Mouse (Mus musculus) liver, postnatal 0 days (tissue): ENCODE data around the gene Espl1. TPM values are rescaled to one million over a fixed set of nuclear protein-coding genes. Genes with fewer than 3 reads are reported as not detected.

Source experiments
- ATAC-seq: fragments of 200-750 bp; cut with Nextera tagmentation; 2 replicates; pipeline ENCODE4 v1.8.0; 2017; ENCODE audit warnings: mild to moderate bottlenecking, moderate library complexity
- DNase-seq: peaks from one replicate; pipeline ENCODE4 v3.0.0-alpha.2; 2016
- H3K27ac ChIP-seq: fragments of 300-500 bp; sonication (generic); 2 replicates; pipeline ENCODE4 v1.5.1; 2014; ENCODE audit warnings: antibody characterized with exemption, moderate library complexity, mild to moderate bottlenecking, low read depth
- H3K27me3 ChIP-seq: fragments of 300-500 bp; sonication (generic); 2 replicates; pipeline ENCODE4 v1.6.1; 2014; ENCODE audit warnings: low read length, control low read depth, mixed read lengths; ENCODE audit not compliant: insufficient read depth
- H3K36me3 ChIP-seq: fragments of 300-500 bp; sonication (generic); replicated peaks from 2 replicates; pipeline ENCODE4 v1.6.1; 2014; ENCODE audit warnings: mild to moderate bottlenecking, control low read depth, low read length, moderate library complexity, mixed read lengths; ENCODE audit not compliant: insufficient read depth
- H3K4me1 ChIP-seq: fragments of 300-500 bp; sonication (generic); 2 replicates; pipeline ENCODE4 v1.6.1; 2014; ENCODE audit warnings: antibody characterized with exemption, mild to moderate bottlenecking, control low read depth; ENCODE audit not compliant: insufficient read depth
- H3K4me2 ChIP-seq: fragments of 300-500 bp; sonication (generic); 2 replicates; pipeline ENCODE4 v1.6.1; 2014; ENCODE audit warnings: low read depth, mild to moderate bottlenecking, low read length, moderate library complexity, mixed read lengths
- H3K4me3 ChIP-seq: fragments of 300-500 bp; sonication (generic); 2 replicates; pipeline ENCODE4 v1.5.1; 2014; ENCODE audit warnings: low read depth, low read length
- H3K9ac ChIP-seq: fragments of 300-500 bp; sonication (generic); replicated peaks from 2 replicates; pipeline ENCODE4 v1.6.1; 2014; ENCODE audit warnings: mild to moderate bottlenecking, moderate library complexity
- H3K9me3 ChIP-seq: fragments of 300-500 bp; sonication (generic); 2 replicates; pipeline ENCODE4 v1.6.1; 2016; ENCODE audit warnings: mild to moderate bottlenecking, control low read depth, low read length, mixed read lengths
- CTCF ChIP-seq: sonication (generic); IDR thresholded peaks from 2 replicates; pipeline ENCODE4 v1.5.1; 2016; ENCODE audit warnings: antibody characterized with exemption, low read depth
- EP300 ChIP-seq: IDR thresholded peaks from 2 replicates; pipeline ENCODE4 v1.6.1; 2016; ENCODE audit warnings: antibody characterized with exemption, low read depth, mild to moderate bottlenecking
- WGBS: fragments of 180-500 bp; shearing (Covaris S2); extraction: QIAGEN DNeasy Blood & Tissue Kit; methylation state at CpG from one replicate; pipeline ENCODE4 v1.1.7; 2014; ENCODE audit not compliant: insufficient replicate concordance; 5-methylcytosine and 5-hydroxymethylcytosine counted together
- polyA plus RNA-seq: library from polyadenylated mRNA; unstranded; fragments of >200 nt; fragmentation: Nextera tagmentation; extraction: Ambion mirVana; gene quantifications from 2 replicates; pipeline ENCODE4 v1.2.1, GENCODE M21; 2015

Gene Espl1
- polyA plus RNA-seq, 1 experiment from 2014 or later = 7.3 TPM

DNA sequence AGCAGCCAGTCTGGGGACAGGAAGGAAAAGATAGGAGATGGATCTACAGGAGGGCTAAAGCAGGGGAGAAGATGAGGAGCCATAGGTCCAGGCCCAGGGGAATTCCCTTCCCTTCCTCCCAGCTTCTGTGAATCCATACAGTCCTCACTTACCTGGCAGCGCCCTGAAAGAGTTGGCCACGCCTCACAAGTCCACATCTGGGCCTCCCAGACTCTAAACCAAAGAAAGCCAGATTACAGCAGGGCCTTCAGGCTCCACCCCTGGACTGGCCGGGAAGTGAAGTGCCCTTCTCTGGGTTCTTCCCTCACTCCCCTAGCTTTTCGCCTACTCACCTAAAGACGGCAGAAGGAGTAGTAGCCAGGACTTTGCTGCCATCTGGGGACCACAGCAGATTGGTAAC lies 43.5 kb downstream of the Espl1 start:
- no peak for ATAC-seq
- DNase-seq = no peak
- TF ChIP-seq EP300 = no peak
- no peak for TF ChIP-seq CTCF
- no peak overlapping the region for H3K27ac ChIP-seq
- no peaks in the 10 kb centered on the region for H3K27me3 ChIP-seq
- no peak overlapping the region for H3K4me3 ChIP-seq
- peaks cover 45% of the 10 kb centered on the region for H3K36me3 ChIP-seq
- 65% methylated on average over 5 of the region's 5 CpGs for WGBS
- no peaks in the 10 kb centered on the region for H3K9me3 ChIP-seq
- no peak overlapping the region for H3K9ac ChIP-seq
- no peaks in the 10 kb centered on the region for H3K4me1 ChIP-seq
- H3K4me2 ChIP-seq = no peak overlapping the region

DNA sequence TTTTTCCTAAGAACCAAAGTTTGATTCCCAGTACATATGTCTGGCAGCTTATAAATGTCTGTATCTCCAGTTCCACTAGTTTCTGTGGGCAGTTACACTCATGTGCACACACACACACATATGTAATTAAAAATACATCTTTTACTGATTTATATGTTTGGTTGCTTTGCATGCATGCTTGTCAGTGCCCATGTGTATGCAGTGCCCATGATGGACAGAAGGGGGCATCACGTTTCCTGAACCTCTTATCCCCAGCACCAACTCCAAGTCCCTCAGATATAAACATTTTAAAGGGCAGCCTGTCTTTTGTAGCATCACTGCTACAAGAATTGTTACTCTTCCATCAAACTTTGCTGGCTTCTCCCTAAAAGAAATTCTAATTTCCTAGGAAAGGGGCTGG lies 45.5 kb downstream of the Espl1 start:
- Histone ChIP-seq H3K9ac (no peak overlapping the region), H3K4me1 (no peaks in the 10 kb centered on the region), H3K36me3 (peaks cover 45% of the 10 kb centered on the region), H3K4me3 (no peak overlapping the region), H3K9me3 (no peaks in the 10 kb centered on the region), H3K27me3 (no peaks in the 10 kb centered on the region), H3K4me2 (no peak overlapping the region), H3K27ac (no peak overlapping the region)
- 6% methylated on average over 1 of the region's 1 CpGs for WGBS
- ATAC-seq = no peak
- TF ChIP-seq CTCF (peak; percentile 78), EP300 (no peak)
- peak; percentile 63 for DNase-seq

DNA sequence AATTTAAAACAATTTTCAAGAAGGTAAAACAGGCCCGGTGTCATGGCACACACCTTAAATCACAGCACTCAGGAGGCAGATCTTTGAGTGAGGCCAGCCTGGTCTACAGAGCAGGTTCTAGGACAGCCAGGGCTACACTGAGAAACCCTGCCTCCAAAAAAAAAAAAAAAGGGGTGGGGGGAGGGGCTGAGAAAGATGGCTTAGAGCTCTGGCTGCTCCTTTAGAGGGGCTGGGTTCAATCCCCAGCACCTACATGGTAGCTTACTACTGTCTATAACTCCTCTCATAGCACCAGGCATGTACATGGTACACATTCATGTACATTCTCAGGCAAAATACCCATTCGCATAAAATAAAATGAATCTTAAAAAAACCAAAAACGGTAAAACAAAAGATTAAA lies 48.4 kb downstream of the Espl1 start:
- 91% methylated on average over 3 of the region's 3 CpGs for WGBS
- Histone ChIP-seq H3K4me3 (no peak overlapping the region), H3K27ac (no peak overlapping the region), H3K9me3 (no peaks in the 10 kb centered on the region), H3K4me1 (no peaks in the 10 kb centered on the region), H3K4me2 (no peak overlapping the region), H3K9ac (no peak overlapping the region), H3K36me3 (peaks cover 27% of the 10 kb centered on the region), H3K27me3 (no peaks in the 10 kb centered on the region)
- ATAC-seq (no peak), DNase-seq (no peak)
- TF ChIP-seq EP300 (no peak), CTCF (no peak)

DNA sequence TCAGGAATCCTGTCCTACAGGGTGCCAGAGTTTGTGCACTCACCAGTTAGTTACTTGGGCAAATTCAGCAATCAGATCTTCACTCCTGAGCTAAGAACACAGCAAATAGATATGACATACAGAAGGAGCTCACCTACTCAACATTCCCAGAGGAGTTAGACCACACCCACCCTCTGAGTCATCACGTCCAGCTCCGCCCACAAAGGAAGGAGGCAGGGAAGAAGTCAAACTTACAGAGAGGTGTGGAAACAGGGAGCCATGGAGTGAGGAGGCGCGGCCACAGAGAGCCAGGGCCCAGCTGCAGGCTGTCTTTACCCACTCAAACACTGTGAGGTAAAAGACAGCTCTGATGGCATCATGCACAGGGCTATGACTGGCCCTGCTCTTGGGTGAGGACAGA lies 50.4 kb downstream of the Espl1 start:
- H3K27ac ChIP-seq = no peak overlapping the region
- H3K9ac ChIP-seq = no peak overlapping the region
- H3K36me3 ChIP-seq = peaks cover 19% of the 10 kb centered on the region
- H3K27me3 ChIP-seq = no peaks in the 10 kb centered on the region
- DNase-seq (no peak), ATAC-seq (no peak)
- H3K4me2 ChIP-seq = no peak overlapping the region
- no peak overlapping the region for H3K4me3 ChIP-seq
- H3K4me1 ChIP-seq = peaks cover 9% of the 10 kb centered on the region
- 89% methylated on average over 4 of the region's 4 CpGs for WGBS
- H3K9me3 ChIP-seq = no peaks in the 10 kb centered on the region
- TF ChIP-seq CTCF (no peak), EP300 (no peak)

GRCm38 (mm10) chr15:102350138-102350941 lies 54.3 kb downstream of the Espl1 start, which contains the start of gene Aaas:
Gene Aaas (minus strand): TSS chr15:102350771.
- peak; percentile 95 for ATAC-seq
- Histone ChIP-seq H3K9me3 (no peaks in the 10 kb centered on the region), H3K36me3 (peaks cover 17% of the 10 kb centered on the region), H3K9ac (peak within 1 kb of the TSS; percentile 79), H3K27ac (peak within 1 kb of the TSS; percentile 77), H3K4me1 (peaks cover 15% of the 10 kb centered on the region), H3K27me3 (peaks cover 10% of the 10 kb centered on the region), H3K4me3 (peak within 1 kb of the TSS; percentile 83), H3K4me2 (peak within 1 kb of the TSS; percentile 83)
- peak; percentile 96 for TF ChIP-seq CTCF
- TF ChIP-seq EP300 = peak; percentile 63; the same call in 1 of the 2 replicates
- under 1% methylated on average over 56 of the region's 56 CpGs for WGBS
- peak; percentile 97 for DNase-seq

DNA sequence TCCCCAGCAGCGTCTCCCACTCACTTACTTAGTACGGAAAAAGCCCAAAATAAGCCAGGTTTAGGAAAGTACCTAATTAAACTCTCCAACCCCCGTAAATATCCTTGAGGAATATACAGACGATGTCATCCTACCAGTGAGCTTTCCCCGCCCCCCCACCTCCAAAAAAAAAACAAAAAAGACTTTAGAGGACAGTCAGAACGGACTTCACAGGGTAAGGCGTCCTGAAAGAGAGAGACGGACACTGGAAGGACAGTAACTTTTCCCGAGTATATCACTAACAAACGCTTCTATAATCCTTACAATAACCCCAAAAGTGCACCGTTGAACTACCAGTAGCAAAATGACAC lies 54.9 kb downstream of the Espl1 start:
- H3K27ac ChIP-seq = peak overlapping the region; percentile 77
- WGBS = 6% methylated on average over 11 of the region's 11 CpGs
- DNase-seq = no peak

More for the DNA sequence above, 54.9 kb downstream of the Espl1 start:
- Histone ChIP-seq H3K9me3 (no peaks in the 10 kb centered on the region), H3K4me3 (peak overlapping the region; percentile 83), H3K4me1 (peaks cover 21% of the 10 kb centered on the region), H3K4me2 (peak overlapping the region; percentile 74), H3K27me3 (peaks cover 16% of the 10 kb centered on the region), H3K9ac (peak overlapping the region; percentile 79), H3K36me3 (peaks cover 11% of the 10 kb centered on the region)
- peak; percentile 63 for ATAC-seq
- no peak for TF ChIP-seq EP300
- TF ChIP-seq CTCF = no peak
